Mouse (Mus musculus) embryo, embryonic 11.5 days (tissue): ENCODE data around the gene Tcaim.
"Not testable (repeated sequence)": the region's sequence is repeated elsewhere in the genome, so short reads cannot be mapped to it uniquely, and the experiment has no call there.

Experiments
- DNase-seq: peaks from one replicate; pipeline ENCODE4 v3.0.0-alpha.2; 2012; ENCODE audit warnings: low read depth, low spot score

The Tcaim gene

GRCm38 (mm10) chr9:122854526-122854925 is 49.2 kb downstream of the Tcaim start:
- no peak for DNase-seq

GRCm38 (mm10) chr9:122855141-122855540 is 49.8 kb downstream of the Tcaim start:
- DNase-seq, result not testable (repeated sequence)

GRCm38 (mm10) chr9:122855617-122856016 is 50.3 kb downstream of the Tcaim start:
- no peak for DNase-seq

GRCm38 (mm10) chr9:122856716-122857115 is 51.4 kb downstream of the Tcaim start:
- no peak for DNase-seq

GRCm38 (mm10) chr9:122860752-122861151 is 55.4 kb downstream of the Tcaim start:
- no peak for DNase-seq

GRCm38 (mm10) chr9:122863731-122864130 is 58.4 kb downstream of the Tcaim start:
- DNase-seq, result no peak

- DNase-seq, result no peak
Observed at GRCm38 (mm10) chr9:122864848-122865247, 59.5 kb downstream of the Tcaim start.

GRCm38 (mm10) chr9:122865697-122866166 is 60.4 kb downstream of the Tcaim start, which contains the start of gene Zfp445:
TSS of gene Zfp445 (minus strand) at chr9:122866006.
- peak; percentile 79 for DNase-seq

GRCm38 (mm10) chr9:122866192-122866591 is 60.9 kb downstream of the Tcaim start:
- DNase-seq, result no peak

GRCm38 (mm10) chr9:122872595-122872994 is 67.3 kb downstream of the Tcaim start:
- no peak for DNase-seq

- DNase-seq, result no peak
Observed at GRCm38 (mm10) chr9:122874653-122875052, 69.3 kb downstream of the Tcaim start.

GRCm38 (mm10) chr9:122875145-122875544 is 69.8 kb downstream of the Tcaim start:
- no peak for DNase-seq

- no peak for DNase-seq
Observed at GRCm38 (mm10) chr9:122885385-122885784, 80.0 kb downstream of the Tcaim start, which contains the start of gene Zkscan7. TSS of gene Zkscan7 (plus strand) at chr9:122885685.
